16 mouse cellular contexts compared by ENCODE assay signal in the genomic region with DNA sequence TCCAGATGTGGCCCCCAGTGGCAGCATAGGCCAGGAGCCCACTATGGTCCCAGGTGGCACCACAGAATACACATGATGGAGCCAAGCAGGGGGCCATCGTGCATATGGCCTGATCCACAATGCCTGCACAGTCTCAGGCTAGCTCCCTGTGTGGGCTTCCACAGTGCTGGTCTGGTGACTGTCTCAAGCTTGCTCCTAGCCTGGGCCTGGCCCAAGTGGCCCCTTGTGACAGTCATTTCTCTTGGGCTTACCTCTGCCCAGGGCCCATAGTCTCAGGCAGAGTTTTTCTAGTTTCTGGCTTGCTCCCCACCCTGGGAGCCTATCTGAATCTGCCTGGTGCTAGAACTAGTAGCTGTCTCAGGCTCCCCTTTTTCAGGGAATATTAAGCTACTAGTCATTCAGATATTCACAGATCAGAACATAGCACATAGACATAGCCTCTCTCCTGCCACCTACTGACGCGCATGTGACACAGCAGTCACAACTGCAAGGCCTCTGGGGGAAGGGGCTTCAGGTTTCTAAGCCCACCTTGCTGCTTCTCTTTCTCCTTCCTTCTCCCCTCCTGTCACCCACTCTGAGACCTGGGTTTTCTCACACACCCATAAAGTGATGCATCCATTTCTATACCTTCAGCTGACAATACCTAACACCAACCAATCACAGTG. TPM values are rescaled to one million over a fixed set of nuclear protein-coding genes. Genes with fewer than 3 reads are reported as not detected.
DNase-seq lines count a peak whose midpoint lies in the region; ATAC-seq and TF ChIP-seq lines count a peak whose summit lies in the region.
"Had no signal": no experiment of that assay in that cellular context is flagged by ENCODE, and none has a peak within 500 bp of the region (broad histone marks: within the 10 kb centered on the region; RNA-seq: fewer than 3 reads in every experiment).

No protein-coding gene starts in this region.

- no peak overlapping the region for H3K4me3 ChIP-seq in cerebellum, adult 2 months (replicated peaks; ENCODE audit: insufficient read depth, low read depth, low read length)
- H3K4me3 ChIP-seq in layer of hippocampus, adult 2 months: no peak overlapping the region
- no peak overlapping the region for H3K4me3 ChIP-seq in spleen, adult 2 months (ENCODE audit: extremely low read depth, insufficient read depth, insufficient read length)
- H3K4me3 ChIP-seq: stomach, embryonic 15.5 days had no signal

- no peak for TF ChIP-seq POLR2A in cerebellum, adult 2 months (IDR thresholded peaks at IDR 0.05; ENCODE audit: borderline replicate concordance, insufficient read depth, low read length)
- no peak for TF ChIP-seq POLR2A in spleen, adult 2 months (IDR thresholded peaks at IDR 0.05; ENCODE audit: low read depth, low read length)

- ATAC-seq in megakaryocyte-erythroid progenitor cell, adult 5-6 weeks (replicated peaks; ENCODE audit: low FRiP score, low TSS enrichment, poor library complexity, severe bottlenecking): 0 out of 2 replicates have a peak, but pooled peaks have one; percentile 34
- ATAC-seq: forebrain, embryonic 16.5 days had no signal

- H3K4me1 ChIP-seq in cerebellum, adult 2 months (ENCODE audit: control insufficient read depth, insufficient read depth, low read length): no peaks in the 10 kb centered on the region
- no peaks in the 10 kb centered on the region for H3K4me1 ChIP-seq in spleen, adult 2 months (ENCODE audit: control insufficient read depth, insufficient read depth, insufficient read length)
- H3K4me1 ChIP-seq: stomach, embryonic 15.5 days had no signal

- H3K27ac ChIP-seq in cerebellum, adult 2 months (ENCODE audit: insufficient read depth, low read length): no peak overlapping the region
- no peak overlapping the region for H3K27ac ChIP-seq in layer of hippocampus, adult 2 months
- no peak overlapping the region for H3K27ac ChIP-seq in spleen, adult 2 months (ENCODE audit: insufficient read depth, low read length)
- H3K27ac ChIP-seq: stomach, embryonic 15.5 days had no signal

- intact Hi-C loops in left cerebral cortex, postnatal 4 days (cut with DNase I): loop anchor here (5.0 kb wide), 1 partner anchor 635 kb away; no protein-coding TSS in a partner anchor

- H3K36me3 ChIP-seq in spleen, adult 2 months (ENCODE audit: control insufficient read depth, insufficient read depth, low read length): no peaks in the 10 kb centered on the region
- H3K36me3 ChIP-seq: stomach, embryonic 15.5 days had no signal

- no peak for DNase-seq in cerebellum, adult 2 months
- no peak for DNase-seq in cerebellum, adult 11-12 months
- DNase-seq in layer of hippocampus, adult 2 months (ENCODE audit: low spot score in 2 of 2): no peak
- DNase-seq in layer of hippocampus, postnatal 14 days (ENCODE audit: low spot score in 2 of 2): no peak
- no peak for DNase-seq in spleen, adult 2 months (ENCODE audit: low read depth in 1 of 2, low spot score in 2 of 2)
- DNase-seq in spleen, adult 12 weeks (ENCODE audit: low spot score): no peak
- DNase-seq in left cerebral cortex, postnatal 4 days: no peak
- DNase-seq: heart, postnatal 36 days; kidney, adult 8-10 months; right cerebral cortex, adult 18-20 months had no signal

- TF ChIP-seq CTCF in cerebellum, adult 2 months (IDR thresholded peaks at IDR 0.05; ENCODE audit: borderline replicate concordance, insufficient read depth, low read depth, low read length): peak; percentile 24; the same call in 1 of the 2 replicates
- peak; percentile 70 for TF ChIP-seq CTCF in layer of hippocampus, adult 2 months (conservative IDR thresholded peaks at IDR 0.05)
- peak; percentile 6; the same call in 1 of the 2 replicates for TF ChIP-seq CTCF in spleen, adult 2 months (IDR thresholded peaks at IDR 0.05; ENCODE audit: extremely low read depth, insufficient read depth, insufficient read length, insufficient replicate concordance)

- H3K27me3 ChIP-seq in cerebellum, adult 2 months (ENCODE audit: control insufficient read depth, insufficient read depth, low read length): no peaks in the 10 kb centered on the region
- H3K27me3 ChIP-seq in spleen, adult 2 months (ENCODE audit: control insufficient read depth, insufficient read depth, low read length): no peaks in the 10 kb centered on the region
- H3K27me3 ChIP-seq: stomach, embryonic 15.5 days had no signal

- WGBS in cerebellum, adult 2 months: 48% methylated on average over 3 of the region's 3 CpGs
- 72% methylated on average over 3 of the region's 3 CpGs for WGBS in spleen, adult 2 months

RNA-seq across cellular contexts. Expression of gene Habp2, which starts 9.7 kb away (rescaled TPM):
- polyA plus RNA-seq in cerebellum, adult 2 months (2012; rRNA removed): not detected in 2 replicates
- total RNA-seq in layer of hippocampus, adult 2 months (2021): not detected
- total RNA-seq in layer of hippocampus, postnatal 14 days (2021): not detected
- polyA plus RNA-seq in spleen, adult 2 months (2012; rRNA removed): 0.76 and 1.7 TPM in 2 replicates
- not detected in 2 replicates for total RNA-seq in megakaryocyte-erythroid progenitor cell, adult 5-6 weeks (2014; fragmentation: Nextera tagmentation)
- not detected in 2 replicates for total RNA-seq in megakaryocyte-erythroid progenitor cell, adult 5-6 weeks (2017)
- total RNA-seq in left cerebral cortex, postnatal 4 days (2021): not detected
- total RNA-seq: granulocyte monocyte progenitor cell, adult 5-6 weeks; heart, postnatal 36 days; megakaryocyte, adult 5-6 weeks had no signal
- polyA plus RNA-seq: neural tube, embryonic 11.5 days had no signal

Comparison
In these comparisons a context has a peak if more than half of its experiments do, and no peak if none do; other contexts are left out.
1. CTCF ChIP-seq: peak in every context shown above with its lines; median percentile 70 in layer of hippocampus, adult 2 months; 24 in cerebellum, adult 2 months; 6 in spleen, adult 2 months.